Mouse (Mus musculus) forebrain, embryonic 14.5 days (tissue): ENCODE data around the gene Snapc1. TPM values are rescaled to one million over a fixed set of nuclear protein-coding genes. Genes with fewer than 3 reads are reported as not detected.
A peak's percentile ranks its signal among the peaks of the same experiment; 100 is the strongest.

Source experiments
- ATAC-seq: fragments of 200-750 bp; cut with Nextera tagmentation; 2 replicates; pipeline ENCODE4 v1.8.0; 2017; ENCODE audit warnings: mild to moderate bottlenecking, moderate library complexity
- DNase-seq: peaks from one replicate; pipeline ENCODE4 v3.0.0-alpha.2; 2015; ENCODE audit warnings: low spot score
- H3K27ac ChIP-seq: fragments of 300-500 bp; sonication (generic); 2 replicates; pipeline ENCODE4 v1.5.1; 2014; ENCODE audit warnings: low read depth, mild to moderate bottlenecking, control low read depth, low read length, moderate library complexity
- H3K27me3 ChIP-seq: fragments of 300-500 bp; sonication (generic); replicated peaks from 2 replicates; pipeline ENCODE4 v1.6.1; 2014; ENCODE audit warnings: low read length, control low read depth, mixed read lengths; ENCODE audit not compliant: control insufficient read depth, insufficient read depth
- H3K36me3 ChIP-seq: fragments of 300-500 bp; sonication (generic); 2 replicates; pipeline ENCODE4 v1.6.1; 2014; ENCODE audit warnings: low read length, control low read depth; ENCODE audit not compliant: control insufficient read depth, insufficient read depth
- H3K4me1 ChIP-seq: fragments of 300-500 bp; sonication (generic); 2 replicates; pipeline ENCODE4 v1.6.1; 2014; ENCODE audit warnings: antibody characterized with exemption, low read length, control low read depth; ENCODE audit not compliant: control insufficient read depth, insufficient read depth
- H3K4me2 ChIP-seq: fragments of 300-500 bp; sonication (generic); 2 replicates; pipeline ENCODE4 v1.6.1; 2014; ENCODE audit warnings: mild to moderate bottlenecking, control low read depth, low read length
- H3K4me3 ChIP-seq: fragments of 300-500 bp; sonication (generic); 2 replicates; pipeline ENCODE4 v1.5.1; 2014; ENCODE audit warnings: low read depth, low read length, control low read depth
- H3K9ac ChIP-seq: fragments of 300-500 bp; sonication (generic); 2 replicates; pipeline ENCODE4 v1.6.1; 2014; ENCODE audit warnings: mild to moderate bottlenecking, low read length, control low read depth, moderate library complexity
- H3K9me3 ChIP-seq: fragments of 300-500 bp; sonication (generic); replicated peaks from 2 replicates; pipeline ENCODE4 v1.6.1; 2016; ENCODE audit warnings: low read length, control low read depth, mixed read lengths; ENCODE audit not compliant: control insufficient read depth
- WGBS: fragments of 180-500 bp; shearing (Covaris S2); extraction: QIAGEN DNeasy Blood & Tissue Kit; methylation state at CpG from one replicate; pipeline ENCODE4 v1.1.7; 2014; 5-methylcytosine and 5-hydroxymethylcytosine counted together
- polyA plus RNA-seq: library from polyadenylated mRNA; unstranded; fragments of >200 nt; fragmentation: Nextera tagmentation; extraction: Ambion mirVana; gene quantifications from 2 replicates; pipeline ENCODE4 v1.2.1, GENCODE M21; 2014

Snapc1 gene
- polyA plus RNA-seq, 1 experiment from 2014 or later: 26.0 TPM

DNA sequence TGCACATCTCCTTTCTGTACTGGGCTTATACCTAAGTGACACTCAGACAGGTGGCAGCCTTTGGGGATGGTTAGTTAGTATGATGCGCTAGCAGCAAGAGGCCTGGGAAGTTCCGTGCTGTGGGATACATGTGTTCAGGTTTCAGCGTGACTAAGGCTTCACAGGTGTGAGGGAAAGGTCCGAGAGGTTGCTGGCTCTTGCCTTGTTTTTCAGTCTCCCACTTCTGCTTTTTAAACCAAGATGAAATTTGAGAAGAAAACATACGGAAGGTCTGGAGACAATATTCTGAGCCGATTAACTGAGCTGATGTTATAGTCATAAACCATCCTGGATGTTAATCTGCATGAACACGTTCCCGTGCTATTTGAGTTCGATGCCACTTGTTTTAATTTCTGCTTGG lies 38.2 kb downstream of the Snapc1 start:
- Histone ChIP-seq H3K4me3 (no peak overlapping the region), H3K36me3 (no peaks in the 10 kb centered on the region), H3K4me1 (no peaks in the 10 kb centered on the region), H3K27ac (no peak overlapping the region), H3K9ac (no peak overlapping the region), H3K9me3 (no peaks in the 10 kb centered on the region), H3K27me3 (peaks cover 7% of the 10 kb centered on the region), H3K4me2 (no peak overlapping the region)
- WGBS: 90% methylated on average over 9 of the region's 9 CpGs
- ATAC-seq (no peak), DNase-seq (no peak)

DNA sequence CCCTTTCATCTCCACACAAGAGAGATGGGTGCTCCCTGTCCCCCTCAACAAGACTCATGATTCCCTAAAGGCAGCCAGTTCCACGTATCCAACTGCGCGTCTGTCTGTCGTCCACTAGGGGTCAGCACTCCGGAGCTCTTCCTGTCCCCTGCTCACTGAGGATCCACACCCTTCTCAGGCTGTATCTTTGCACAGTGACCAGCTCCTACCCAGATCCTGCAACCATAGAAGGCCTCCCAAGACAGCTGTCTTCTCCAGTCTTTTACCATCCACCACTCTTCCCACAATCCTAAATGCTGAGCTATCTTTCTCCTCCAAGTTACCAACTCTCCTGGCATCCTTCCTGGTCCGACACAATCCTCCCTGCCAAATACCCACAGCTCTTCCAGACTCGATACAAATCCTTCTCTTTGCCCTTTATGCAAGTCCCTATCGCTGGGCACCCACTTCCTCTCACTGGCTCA lies 45.2 kb downstream of the Snapc1 start:
- ATAC-seq: peak; percentile 57
- WGBS: 23% methylated on average over 8 of the region's 8 CpGs
- H3K36me3 ChIP-seq: no peaks in the 10 kb centered on the region

DNA sequence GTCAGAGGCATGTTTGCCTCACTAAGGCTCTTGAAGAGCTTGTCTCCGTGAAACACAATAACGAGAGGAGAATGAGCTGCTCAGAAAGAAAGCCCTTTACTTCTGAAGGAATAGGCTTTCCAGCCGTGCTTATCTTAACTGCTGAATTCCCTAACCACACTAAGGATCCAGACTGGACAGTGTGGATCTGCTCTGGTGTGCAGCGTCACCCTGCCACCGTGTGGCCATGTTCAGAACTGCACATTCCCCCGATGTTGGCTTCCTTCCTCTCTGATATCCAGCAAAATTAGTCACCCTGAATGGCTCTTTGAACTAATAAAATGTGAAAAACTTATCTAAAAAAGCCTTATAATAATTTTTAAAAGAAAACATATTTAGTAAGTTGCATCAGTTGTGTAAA lies 49.5 kb downstream of the Snapc1 start:
- Histone ChIP-seq H3K4me1 (no peaks in the 10 kb centered on the region), H3K27me3 (no peaks in the 10 kb centered on the region), H3K4me3 (no peak overlapping the region), H3K27ac (no peak overlapping the region), H3K4me2 (no peak overlapping the region), H3K9me3 (no peaks in the 10 kb centered on the region), H3K36me3 (no peaks in the 10 kb centered on the region), H3K9ac (no peak overlapping the region)
- DNase-seq (peak; percentile 83), ATAC-seq (peak; percentile 80)
- WGBS: under 1% methylated on average over 6 of the region's 6 CpGs

More for the DNA sequence above, 45.2 kb downstream of the Snapc1 start:
- Histone ChIP-seq H3K27me3 (no peaks in the 10 kb centered on the region), H3K4me1 (no peaks in the 10 kb centered on the region), H3K9ac (no peak overlapping the region), H3K4me2 (no peak overlapping the region), H3K9me3 (no peaks in the 10 kb centered on the region), H3K27ac (no peak overlapping the region), H3K4me3 (no peak overlapping the region)
- peak; percentile 66 for DNase-seq

DNA sequence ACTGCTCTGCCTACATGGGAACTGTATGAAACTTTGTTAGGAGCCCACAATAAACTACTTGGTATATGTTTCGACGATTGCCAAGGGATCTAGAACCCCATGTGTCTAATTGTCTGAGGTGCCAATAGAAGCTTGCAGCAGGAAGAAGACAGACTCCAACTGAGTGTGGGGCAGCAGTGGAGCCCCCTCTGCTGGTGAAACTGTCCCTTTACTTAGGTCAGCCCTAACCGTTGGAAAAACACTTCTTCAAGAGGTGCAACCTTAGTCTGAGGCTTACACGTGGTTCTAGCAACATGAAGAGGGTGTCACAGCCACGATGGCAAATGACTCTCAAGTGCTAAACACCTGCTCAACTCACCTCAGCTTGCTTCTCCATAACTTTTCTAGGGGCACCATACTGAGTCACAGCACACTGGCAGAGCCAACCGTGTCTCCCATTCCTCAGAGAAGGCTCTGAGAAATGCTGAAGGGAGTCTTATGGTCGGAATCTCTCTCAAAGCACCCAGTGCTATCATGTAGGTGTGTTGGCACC lies 50.5 kb downstream of the Snapc1 start:
- 60% methylated on average over 7 of the region's 7 CpGs for WGBS
- H3K9ac ChIP-seq: no peak overlapping the region
- no peaks in the 10 kb centered on the region for H3K36me3 ChIP-seq
- H3K4me1 ChIP-seq: no peaks in the 10 kb centered on the region
- H3K4me3 ChIP-seq: no peak overlapping the region
- no peaks in the 10 kb centered on the region for H3K27me3 ChIP-seq
- no peak overlapping the region for H3K4me2 ChIP-seq
- no peak overlapping the region for H3K27ac ChIP-seq
- no peak for DNase-seq
- ATAC-seq: no peak
- H3K9me3 ChIP-seq: no peaks in the 10 kb centered on the region

DNA sequence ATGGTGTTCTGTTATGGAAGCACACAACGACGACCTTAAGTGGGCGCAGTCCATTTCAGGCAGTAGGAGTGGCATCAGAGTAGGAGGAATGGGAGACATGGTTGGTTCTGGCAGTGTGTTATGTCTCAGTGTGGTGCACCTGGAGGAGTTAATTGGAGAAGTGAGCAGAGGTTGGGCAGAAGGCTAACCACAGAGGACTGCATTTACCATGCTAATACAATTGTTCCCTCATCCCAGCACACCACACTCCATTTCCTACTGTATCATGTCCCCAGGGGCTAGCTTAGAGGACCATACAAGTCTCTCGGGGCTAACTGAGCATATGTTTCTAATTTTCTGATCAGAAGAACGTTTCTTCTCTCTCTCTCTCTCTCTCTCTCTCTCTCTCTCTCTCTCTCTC lies 51.2 kb downstream of the Snapc1 start:
- H3K9me3 ChIP-seq: no peaks in the 10 kb centered on the region
- 82% methylated on average over 5 of the region's 5 CpGs for WGBS
- DNase-seq: no peak
- no peaks in the 10 kb centered on the region for H3K4me1 ChIP-seq
- H3K27me3 ChIP-seq: no peaks in the 10 kb centered on the region
- no peak overlapping the region for H3K9ac ChIP-seq
- no peak overlapping the region for H3K4me2 ChIP-seq
- no peak for ATAC-seq
- no peaks in the 10 kb centered on the region for H3K36me3 ChIP-seq
- no peak overlapping the region for H3K4me3 ChIP-seq
- H3K27ac ChIP-seq: no peak overlapping the region

DNA sequence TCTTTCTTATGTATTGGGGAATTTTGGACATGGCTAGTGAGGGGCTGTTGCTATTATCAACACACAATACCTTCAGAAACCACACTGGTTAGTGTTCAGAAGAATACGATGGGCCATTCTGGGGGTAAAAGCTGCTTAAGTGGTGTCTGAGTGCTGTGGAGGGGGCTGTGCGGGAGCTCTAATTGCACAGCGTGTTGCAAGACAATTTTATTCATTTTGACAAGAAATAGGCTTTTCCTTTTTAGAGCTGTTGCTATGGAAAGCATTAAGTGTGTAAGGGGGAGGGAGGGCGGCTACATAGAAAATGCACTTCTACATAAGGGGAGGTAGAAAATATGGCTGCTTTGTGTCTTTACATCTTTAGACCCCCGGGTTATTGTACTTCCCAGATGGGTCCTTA lies 59.0 kb downstream of the Snapc1 start:
- H3K4me1 ChIP-seq: no peaks in the 10 kb centered on the region; the same call in 1 of the 2 replicates
- H3K36me3 ChIP-seq: no peaks in the 10 kb centered on the region
- H3K9ac ChIP-seq: no peak overlapping the region
- peak; percentile 46; the same call in 1 of the 2 replicates for ATAC-seq
- no peaks in the 10 kb centered on the region for H3K27me3 ChIP-seq
- 27% methylated on average over 5 of the region's 5 CpGs for WGBS
- 0 out of 2 replicates have a peak overlapping the region, but pooled peaks have one; percentile 5 for H3K27ac ChIP-seq
- H3K9me3 ChIP-seq: no peaks in the 10 kb centered on the region
- H3K4me2 ChIP-seq: no peak overlapping the region
- DNase-seq: peak; percentile 65
- no peak overlapping the region for H3K4me3 ChIP-seq

DNA sequence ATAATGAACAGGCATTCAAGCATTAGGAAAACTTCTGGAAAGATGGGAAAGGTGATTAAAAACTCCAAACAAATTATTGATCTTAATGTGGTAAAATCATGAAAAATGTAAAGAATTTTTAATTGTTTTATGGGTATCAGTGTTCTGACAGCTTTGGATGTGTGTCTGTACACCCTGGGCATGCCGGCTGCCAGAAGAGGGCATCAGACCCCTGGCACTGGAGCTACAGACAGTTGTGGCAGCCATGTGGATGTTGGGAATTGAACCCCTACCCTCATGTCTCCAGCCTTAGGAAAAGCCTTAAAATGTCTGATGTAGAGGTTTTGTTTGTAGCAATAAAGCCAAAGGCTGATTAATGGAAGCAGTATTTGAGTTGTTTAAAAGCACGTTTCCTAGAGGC lies 60.6 kb downstream of the Snapc1 start:
- H3K27me3 ChIP-seq: no peaks in the 10 kb centered on the region
- no peaks in the 10 kb centered on the region; the same call in 1 of the 2 replicates for H3K4me1 ChIP-seq
- no peak overlapping the region for H3K4me2 ChIP-seq
- no peak overlapping the region for H3K4me3 ChIP-seq
- ATAC-seq (no peak), DNase-seq (no peak)
- no peak overlapping the region for H3K9ac ChIP-seq
- no peaks in the 10 kb centered on the region for H3K36me3 ChIP-seq
- H3K9me3 ChIP-seq: no peaks in the 10 kb centered on the region
- no peak overlapping the region for H3K27ac ChIP-seq
- 89% methylated on average over 2 of the region's 2 CpGs for WGBS

Other genes starting within 250 kb of the Snapc1 start
- gene Hif1a, start 63.1 kb upstream of the Snapc1 start, polyA plus RNA-seq: 87.2 and 95.6 TPM in 2 replicates
- gene Gm49321, start 26.8 kb upstream of the Snapc1 start, polyA plus RNA-seq: 13.6 and 19.3 TPM in 2 replicates
- gene Syt16, start 33.2 kb downstream of the Snapc1 start, polyA plus RNA-seq: 53.7 and 68.4 TPM in 2 replicates